24 mouse cellular contexts compared by ENCODE assay signal in the genomic region with DNA sequence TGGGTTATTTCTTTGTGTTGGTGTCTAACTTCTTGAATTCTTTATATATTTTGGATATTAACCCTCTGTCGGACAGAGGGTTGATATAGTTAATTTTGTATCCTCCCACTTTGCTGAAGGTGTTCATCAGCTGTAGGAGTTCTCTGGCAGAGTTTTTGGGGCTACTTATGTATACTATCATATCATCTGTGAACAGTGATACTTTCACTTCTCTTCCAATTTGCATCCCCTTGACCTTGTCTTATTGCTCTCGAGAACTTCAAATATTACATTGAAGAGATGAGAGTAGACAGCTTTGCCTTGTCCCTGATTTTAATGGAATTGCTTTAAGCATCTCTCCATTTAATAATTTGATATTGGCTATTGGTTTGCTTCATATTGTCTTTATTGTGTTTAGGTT.
DNase-seq lines count a peak whose midpoint lies in the region; ATAC-seq lines count a peak whose summit lies in the region.
"Had no signal": no experiment of that assay in that cellular context is flagged by ENCODE, and none has a peak within 500 bp of the region (broad histone marks: within the 10 kb centered on the region; RNA-seq: fewer than 3 reads in every experiment).

No protein-coding gene starts in this region.

- no peak overlapping the region for H3K9ac ChIP-seq in midbrain, embryonic 11.5 days (ENCODE audit: low read length)
- H3K9ac ChIP-seq in midbrain, embryonic 15.5 days: no peak overlapping the region
- H3K9ac ChIP-seq: embryonic facial prominence, embryonic 12.5 days; forebrain, embryonic 13.5 days; forebrain, embryonic 15.5 days; forebrain, postnatal 0 days had no signal

- H3K27ac ChIP-seq in midbrain, embryonic 11.5 days (ENCODE audit: low read depth, low read length): no peak overlapping the region
- H3K27ac ChIP-seq in midbrain, embryonic 15.5 days: no peak overlapping the region
- H3K27ac ChIP-seq: embryonic facial prominence, embryonic 10.5 days; embryonic facial prominence, embryonic 12.5 days; forebrain, embryonic 10.5 days; forebrain, embryonic 13.5 days; forebrain, embryonic 15.5 days had no signal

- 91% methylated on average over 2 of the region's 2 CpGs for WGBS in midbrain, embryonic 11.5 days
- 90% methylated on average over 2 of the region's 2 CpGs for WGBS in midbrain, embryonic 15.5 days

- H3K4me1 ChIP-seq in midbrain, embryonic 11.5 days (ENCODE audit: control insufficient read depth, insufficient read depth, low read length): no peaks in the 10 kb centered on the region
- no peaks in the 10 kb centered on the region for H3K4me1 ChIP-seq in midbrain, embryonic 15.5 days
- H3K4me1 ChIP-seq: embryonic facial prominence, embryonic 10.5 days; embryonic facial prominence, embryonic 12.5 days; forebrain, embryonic 10.5 days; forebrain, embryonic 13.5 days; forebrain, embryonic 15.5 days had no signal

- peak; percentile 41 for DNase-seq in midbrain, embryonic 11.5 days (ENCODE audit: low spot score, missing footprints)
- DNase-seq in A20 (ENCODE audit: low read depth, low spot score): peak; percentile 58
- DNase-seq in urinary bladder, adult 18-20 months (ENCODE audit: low spot score in 2 of 2): no peak
- DNase-seq: adrenal gland, adult 8-10 months; adrenal gland, postnatal 14 days; adrenal gland, postnatal 36 days; cerebellum, adult 11-12 months; cerebellum, adult 2 months; cerebellum, adult 9-10 months; cerebellum, postnatal 10 days; cerebellum, postnatal 25 days; forebrain, postnatal 0 days had no signal

- H3K4me3 ChIP-seq in midbrain, embryonic 11.5 days (ENCODE audit: low read depth, low read length): no peak overlapping the region
- no peak overlapping the region for H3K4me3 ChIP-seq in midbrain, embryonic 15.5 days
- H3K4me3 ChIP-seq: embryonic facial prominence, embryonic 10.5 days; embryonic facial prominence, embryonic 12.5 days; erythroblast, embryonic 14.5 days; forebrain, embryonic 10.5 days; forebrain, embryonic 13.5 days; forebrain, embryonic 15.5 days had no signal

- H3K36me3 ChIP-seq in midbrain, embryonic 11.5 days (ENCODE audit: control insufficient read depth, insufficient read depth, low read length): no peaks in the 10 kb centered on the region
- no peaks in the 10 kb centered on the region for H3K36me3 ChIP-seq in midbrain, embryonic 15.5 days (replicated peaks)
- H3K36me3 ChIP-seq: embryonic facial prominence, embryonic 10.5 days; embryonic facial prominence, embryonic 12.5 days; forebrain, embryonic 10.5 days; forebrain, embryonic 15.5 days; G1E had no signal

- no peak for ATAC-seq in midbrain, embryonic 11.5 days (ENCODE audit: low FRiP score)
- ATAC-seq in midbrain, embryonic 15.5 days (replicated peaks): no peak
- 0 out of 2 replicates have a peak, but pooled peaks have one; percentile 26 for ATAC-seq in neutrophil, adult 5-6 weeks (ENCODE audit: extremely low read depth, insufficient number of reproducible peaks, low FRiP score, poor library complexity, severe bottlenecking)
- ATAC-seq in erythroblast, adult 5-6 weeks (replicated peaks; ENCODE audit: low FRiP score, poor library complexity, severe bottlenecking): no peak
- ATAC-seq: activated CD4-positive, CD25-positive, alpha-beta regulatory T cell, adult 4 months; forebrain, embryonic 13.5 days; forebrain, embryonic 15.5 days; forebrain, postnatal 0 days; Patski had no signal

- H3K4me2 ChIP-seq in midbrain, embryonic 11.5 days: no peak overlapping the region
- H3K4me2 ChIP-seq in midbrain, embryonic 15.5 days: no peak overlapping the region
- H3K4me2 ChIP-seq: embryonic facial prominence, embryonic 12.5 days; forebrain, embryonic 13.5 days; forebrain, embryonic 15.5 days had no signal

- no peaks in the 10 kb centered on the region for H3K9me3 ChIP-seq in midbrain, embryonic 11.5 days (ENCODE audit: control insufficient read depth, low read length)
- H3K9me3 ChIP-seq in midbrain, embryonic 15.5 days: no peaks in the 10 kb centered on the region
- H3K9me3 ChIP-seq: embryonic facial prominence, embryonic 10.5 days; embryonic facial prominence, embryonic 12.5 days; forebrain, embryonic 10.5 days; forebrain, embryonic 13.5 days; forebrain, embryonic 15.5 days; G1E had no signal

- H3K27me3 ChIP-seq in midbrain, embryonic 11.5 days (ENCODE audit: control insufficient read depth, insufficient read depth, low read length): no peaks in the 10 kb centered on the region
- H3K27me3 ChIP-seq in midbrain, embryonic 15.5 days (replicated peaks): no peaks in the 10 kb centered on the region
- H3K27me3 ChIP-seq: embryonic facial prominence, embryonic 12.5 days; forebrain, embryonic 13.5 days; forebrain, embryonic 15.5 days; Patski had no signal

Comparison
In these comparisons a context has a peak if more than half of its experiments do, and no peak if none do; other contexts are left out.
1. DNase-seq: peak in midbrain, embryonic 11.5 days (single experiment) and A20 (single experiment); none in urinary bladder, adult 18-20 months (0 of 2).